Mouse (Mus musculus) myocyte (in vitro differentiated cells): ENCODE measurements at regions not wholly inside any gene's neighbourhood (a gene's known extent, or its start where the extent isn't known, plus 50 kb on each side); places are given as distances from the start of the nearest gene placed in this dataset.

Source experiments
- CEBPB ChIP-seq: IDR thresholded peaks from 2 replicates; pipeline ENCODE4 v1.6.1; 2011; ENCODE audit warnings: mild to moderate bottlenecking, moderate library complexity; ENCODE audit not compliant: poor library complexity, insufficient read depth, severe bottlenecking
- E2F4 ChIP-seq: IDR thresholded peaks from one replicate; pipeline ENCODE4 v1.6.1; 2011; ENCODE audit warnings: mild to moderate bottlenecking, control low read depth, moderate library complexity; ENCODE audit not compliant: insufficient read depth
- MAX ChIP-seq: IDR thresholded peaks from one replicate; pipeline ENCODE4 v1.6.1; 2011; ENCODE audit warnings: low read depth, mild to moderate bottlenecking, control low read depth
- MYOD1 ChIP-seq, 3 experiments: IDR thresholded peaks; one replicate each; pipeline ENCODE4 v1.6.1; 2011; ENCODE audit warnings: control low read depth in 2 of 3, low read depth in 2 of 3, mild to moderate bottlenecking in 2 of 3, moderate library complexity in 1 of 3; ENCODE audit not compliant: insufficient read length in 2 of 3, control insufficient read depth in 1 of 3
- POLR2A ChIP-seq: IDR thresholded peaks from one replicate; pipeline ENCODE4 v1.6.1; 2011; ENCODE audit warnings: low read depth, mild to moderate bottlenecking, control low read depth, moderate library complexity; ENCODE audit not compliant: insufficient read length
- POLR2AphosphoS2 ChIP-seq: IDR thresholded peaks from one replicate; pipeline ENCODE4 v1.6.1; 2011; ENCODE audit warnings: low read depth, control low read depth; ENCODE audit not compliant: insufficient read length
- REST ChIP-seq: IDR thresholded peaks from one replicate; pipeline ENCODE4 v1.6.1; 2011; ENCODE audit warnings: mild to moderate bottlenecking, control low read depth, moderate library complexity; ENCODE audit not compliant: insufficient read depth, insufficient read length
- SRF ChIP-seq: IDR thresholded peaks from one replicate; pipeline ENCODE4 v1.6.1; 2011; ENCODE audit warnings: low read depth; ENCODE audit not compliant: control insufficient read depth, insufficient read length
- TCF12 ChIP-seq: IDR thresholded peaks from one replicate; pipeline ENCODE4 v1.6.1; 2011; ENCODE audit warnings: mild to moderate bottlenecking, control low read depth; ENCODE audit not compliant: poor library complexity, insufficient read depth, severe bottlenecking
- TCF3 ChIP-seq: IDR thresholded peaks from one replicate; pipeline ENCODE4 v1.6.1; 2011; ENCODE audit warnings: low read depth, control low read depth; ENCODE audit not compliant: insufficient read length
- USF1 ChIP-seq: IDR thresholded peaks from one replicate; pipeline ENCODE4 v1.6.1; 2011; ENCODE audit warnings: low read depth, mild to moderate bottlenecking, control low read depth, moderate library complexity

- TF ChIP-seq POLR2A (no peak), TCF12 (no peak), MAX (no peak), REST (no peak), POLR2AphosphoS2 (no peak), USF1 (no peak), MYOD1 (IDR thresholded peaks at IDR 0.05; ENCODE audit: control insufficient read depth in 1 of 3, insufficient read length in 2 of 3, low read depth in 2 of 3) (no peak), SRF (no peak), E2F4 (no peak), CEBPB (no peak), TCF3 (no peak)
Measured at GRCm38 (mm10) chr6:81815962-81816338, 107.5 kb upstream of the Gcfc2 start.
